Mouse (Mus musculus) urinary bladder, postnatal 36 days (tissue): ENCODE results near the gene Fstl4.

Experiments
- DNase-seq, 2 experiments: peaks; one replicate each; pipeline ENCODE4 v3.0.0; 2022; ENCODE audit warnings: low spot score in 2 of 2, mixed read lengths in 1 of 2

Fstl4 gene

GRCm38 (mm10) chr11:52910788-52911187 is 146.4 kb downstream of the Fstl4 start:
- peak; percentile 17 to 20 for DNase-seq

- DNase-seq: no peak
Observed at GRCm38 (mm10) chr11:52914431-52914830, 150.0 kb downstream of the Fstl4 start.

GRCm38 (mm10) chr11:52915648-52916047 is 151.2 kb downstream of the Fstl4 start:
- no peak for DNase-seq

- no peak for DNase-seq
Observed at GRCm38 (mm10) chr11:52919231-52919960, 155.0 kb downstream of the Fstl4 start.

- no peak for DNase-seq
Observed at GRCm38 (mm10) chr11:52924196-52924595, 159.8 kb downstream of the Fstl4 start.

- DNase-seq: no peak
Observed at GRCm38 (mm10) chr11:52928321-52928720, 163.9 kb downstream of the Fstl4 start.

- DNase-seq: no peak
Observed at GRCm38 (mm10) chr11:52939336-52940070, 175.1 kb downstream of the Fstl4 start.

- DNase-seq: no peak
Observed at GRCm38 (mm10) chr11:52942967-52943366, 178.5 kb downstream of the Fstl4 start.

GRCm38 (mm10) chr11:52954995-52955394 is 190.6 kb downstream of the Fstl4 start:
- DNase-seq: no peak

- DNase-seq: no peak
Observed at GRCm38 (mm10) chr11:52968809-52969208, 204.4 kb downstream of the Fstl4 start.

- DNase-seq: no peak
Observed at GRCm38 (mm10) chr11:52970396-52970795, 206.0 kb downstream of the Fstl4 start.

- DNase-seq: no peak
Observed at GRCm38 (mm10) chr11:52986986-52987385, 222.6 kb downstream of the Fstl4 start.

- DNase-seq: no peak
Observed at GRCm38 (mm10) chr11:52994688-52995087, 230.3 kb downstream of the Fstl4 start.

GRCm38 (mm10) chr11:52996434-52997093 is 232.1 kb downstream of the Fstl4 start:
- no peak for DNase-seq

GRCm38 (mm10) chr11:52997421-52997820 is 233.0 kb downstream of the Fstl4 start:
- DNase-seq: no peak

GRCm38 (mm10) chr11:53000226-53000625 is 235.8 kb downstream of the Fstl4 start:
- no peak for DNase-seq

- DNase-seq: no peak
Observed at GRCm38 (mm10) chr11:53003361-53003760, 238.9 kb downstream of the Fstl4 start.

- DNase-seq: no peak
Observed at GRCm38 (mm10) chr11:53003811-53004210, 239.4 kb downstream of the Fstl4 start.

- DNase-seq: no peak
Observed at GRCm38 (mm10) chr11:53009597-53009996, 245.2 kb downstream of the Fstl4 start.

GRCm38 (mm10) chr11:53011996-53012505 is 247.6 kb downstream of the Fstl4 start:
- no peak for DNase-seq

- no peak for DNase-seq
Observed at GRCm38 (mm10) chr11:53013906-53014305, 249.5 kb downstream of the Fstl4 start.

- DNase-seq: peak in 1 of 2 experiments; percentile 3
Observed at GRCm38 (mm10) chr11:53016358-53017021, 252.1 kb downstream of the Fstl4 start.
